Mouse (Mus musculus) kidney, adult 2 months (tissue): ENCODE measurements around the gene Sgtb.

Experiments used
- CTCF ChIP-seq: fragments of 200-500 bp; conservative IDR thresholded peaks from 2 replicates; pipeline ENCODE4 v1.5.1; 2011; ENCODE audit warnings: low read depth, mild to moderate bottlenecking, control low read depth, low read length, moderate library complexity, mixed read lengths; ENCODE audit not compliant: insufficient read depth, insufficient read length
- POLR2A ChIP-seq: fragments of 200-500 bp; IDR thresholded peaks from one replicate; pipeline ENCODE4 v1.6.1; 2011; ENCODE audit warnings: low read depth, low read length, control low read depth

- TF ChIP-seq CTCF (no peak), POLR2A (no peak)
These were observed 14.8 kb upstream of the Sgtb start for GRCm38 (mm10) chr13:104094531-104095385.
